Mouse (Mus musculus) CH12.LX (cell line): ENCODE measurements at regions not wholly inside any gene's neighbourhood (a gene's known extent, or its start where the extent isn't known, plus 50 kb on each side); places are given as distances from the start of the nearest gene placed in this dataset.
"Not testable (repeated sequence)": the region's sequence is repeated elsewhere in the genome, so short reads cannot be mapped to it uniquely, and the experiment has no call there.

Experiments used
- DNase-seq: peaks from one replicate; pipeline ENCODE4 v3.0.0-alpha.2; 2013; ENCODE audit errors: extremely low read depth
- H3K27ac ChIP-seq: 2 replicates; pipeline ENCODE4 v1.5.1; 2012; ENCODE audit warnings: low read depth, mild to moderate bottlenecking, control low read depth, moderate library complexity; ENCODE audit not compliant: insufficient read depth
- H3K27me3 ChIP-seq: replicated peaks from 2 replicates; pipeline ENCODE3; 2012; ENCODE audit warnings: inconsistent platforms
- H3K36me3 ChIP-seq, 2 experiments: replicated peaks in 1 of 2; 2 replicates each; pipeline versions ENCODE3 to v1.6.1; 2012; ENCODE audit warnings: inconsistent platforms in 1 of 2, low read length in 1 of 2, mild to moderate bottlenecking in 1 of 2, mixed read lengths in 1 of 2, moderate library complexity in 1 of 2; ENCODE audit not compliant: control insufficient read depth in 1 of 2, insufficient read depth in 1 of 2
- H3K4me1 ChIP-seq, 2 experiments: 2 replicates each; pipeline ENCODE4 v1.6.1; 2012; ENCODE audit warnings: inconsistent platforms in 1 of 2, moderate library complexity in 1 of 2; ENCODE audit not compliant: insufficient read depth in 2 of 2, control insufficient read depth in 1 of 2
- H3K4me2 ChIP-seq: 2 replicates; pipeline ENCODE4 v1.6.1; 2012; ENCODE audit warnings: low read depth, mild to moderate bottlenecking, control low read depth; ENCODE audit not compliant: poor library complexity, insufficient read depth, severe bottlenecking
- H3K4me3 ChIP-seq, 3 experiments: fragments of 150-350 bp in 1 of 3; sonication (generic) in 1 of 3; replicated peaks in 1 of 3; 2 replicates each; pipeline versions ENCODE3 to v1.5.1; 2011 to 2012; ENCODE audit warnings: low read depth in 2 of 3, low read length in 2 of 3, mild to moderate bottlenecking in 2 of 3, moderate library complexity in 2 of 3, control low read depth in 1 of 3, improper control_type of control experiment in 1 of 3, inconsistent platforms in 1 of 3, mixed read lengths in 1 of 3; ENCODE audit not compliant: poor library complexity in 1 of 3
- H3K79me2 ChIP-seq: replicated peaks from 2 replicates; pipeline ENCODE4 v1.6.1; 2012; ENCODE audit warnings: mild to moderate bottlenecking, moderate library complexity; ENCODE audit not compliant: control insufficient read depth, poor library complexity, insufficient read depth, severe bottlenecking; ENCODE audit errors: extremely low read depth
- H3K9ac ChIP-seq: 2 replicates; pipeline ENCODE4 v1.6.1; 2012; ENCODE audit warnings: low read depth, mild to moderate bottlenecking, control low read depth, moderate library complexity; ENCODE audit not compliant: insufficient read depth
- H3K9me3 ChIP-seq: replicated peaks from 2 replicates; pipeline ENCODE3; 2012; ENCODE audit warnings: low read length, inconsistent platforms, mixed read lengths
- CHD2 ChIP-seq: IDR thresholded peaks from 2 replicates; pipeline ENCODE4 v1.6.1; 2011; ENCODE audit warnings: low read length, improper control_type of control experiment
- CTCF ChIP-seq, 2 experiments: IDR thresholded peaks in 1 of 2; conservative IDR thresholded peaks in 1 of 2; 2 replicates each; pipeline ENCODE4 v1.5.1; 2011 to 2012; ENCODE audit warnings: low read depth in 2 of 2, low read length in 2 of 2, improper control_type of control experiment in 1 of 2, inconsistent platforms in 1 of 2, mild to moderate bottlenecking in 1 of 2, moderate library complexity in 1 of 2
- GABPA ChIP-seq: IDR thresholded peaks from 2 replicates; pipeline ENCODE4 v1.6.1; 2012; ENCODE audit warnings: low read depth, low read length, improper control_type of control experiment, inconsistent platforms; ENCODE audit not compliant: insufficient replicate concordance
- HCFC1 ChIP-seq: IDR thresholded peaks from 2 replicates; pipeline ENCODE4 v1.6.1; 2012; ENCODE audit warnings: low read depth, mild to moderate bottlenecking, inconsistent platforms, low read length, improper control_type of control experiment
- IRF4 ChIP-seq: IDR thresholded peaks from 2 replicates; pipeline ENCODE4 v1.6.1; 2014; ENCODE audit warnings: low read depth, mild to moderate bottlenecking, inconsistent platforms, low read length, improper control_type of control experiment
- JUND ChIP-seq: conservative IDR thresholded peaks from 2 replicates; pipeline ENCODE4 v1.6.1; 2011; ENCODE audit warnings: low read depth, low read length, improper control_type of control experiment
- MYC ChIP-seq: IDR thresholded peaks from 2 replicates; pipeline ENCODE4 v1.6.1; 2011; ENCODE audit warnings: low read depth, mild to moderate bottlenecking, improper control_type of control experiment, low read length
- PAX5 ChIP-seq: IDR thresholded peaks from 2 replicates; pipeline ENCODE4 v1.6.1; 2012; ENCODE audit warnings: low read length, inconsistent platforms, mixed read lengths
- POLR2A ChIP-seq: IDR thresholded peaks from 2 replicates; pipeline ENCODE4 v1.6.1; 2011; ENCODE audit warnings: low read depth, mild to moderate bottlenecking, improper control_type of control experiment, low read length
- RAD21 ChIP-seq: IDR thresholded peaks from 2 replicates; pipeline ENCODE4 v1.6.1; 2011; ENCODE audit warnings: low read depth, mild to moderate bottlenecking, low read length, improper control_type of control experiment, moderate library complexity
- RCOR1 ChIP-seq: conservative IDR thresholded peaks from 2 replicates; pipeline ENCODE4 v1.6.1; 2012; ENCODE audit warnings: low read depth, mild to moderate bottlenecking, inconsistent platforms, low read length, improper control_type of control experiment
- SMC3 ChIP-seq: IDR thresholded peaks from 2 replicates; pipeline ENCODE4 v1.6.1; 2011; ENCODE audit warnings: low read depth, low read length, improper control_type of control experiment
- TBP ChIP-seq: conservative IDR thresholded peaks from 2 replicates; pipeline ENCODE4 v1.6.1; 2011; ENCODE audit warnings: low read depth, low read length, improper control_type of control experiment
- TCF12 ChIP-seq: IDR thresholded peaks from 2 replicates; pipeline ENCODE4 v1.6.1; 2014; ENCODE audit warnings: low read depth, mild to moderate bottlenecking, inconsistent platforms, low read length, improper control_type of control experiment
- USF1 ChIP-seq: IDR thresholded peaks from 2 replicates; pipeline ENCODE4 v1.6.1; 2014; ENCODE audit warnings: low read depth, mild to moderate bottlenecking, inconsistent platforms, low read length, improper control_type of control experiment
- ZKSCAN1 ChIP-seq: IDR thresholded peaks from 2 replicates; pipeline ENCODE4 v1.6.1; 2012; ENCODE audit warnings: low read depth, inconsistent platforms, low read length, improper control_type of control experiment, borderline replicate concordance
- ZNF384 ChIP-seq: IDR thresholded peaks from 2 replicates; pipeline ENCODE4 v1.6.1; 2012; ENCODE audit warnings: low read depth, low read length, improper control_type of control experiment, inconsistent platforms
- dilution Hi-C: fragments of 300-500 bp; cut with MboI; formaldehyde crosslinking; loops from 2 replicates; pipeline ENCODE4 v1.14.3; 2020; ENCODE audit warnings: low sequenced_read_pairs; ENCODE audit not compliant: extremely low pct_unique_long_range_greater_than_20kb, extremely low pct_ligation_motif_present
- in situ Hi-C: fragments of 300-500 bp; cut with MboI; formaldehyde crosslinking; loops from 3 replicates; pipeline ENCODE4 v1.14.3; 2019; ENCODE audit warnings: low sequenced_read_pairs, low pct_ligation_motif_present, low pct_unique_long_range_greater_than_20kb, mixed read lengths

DNA sequence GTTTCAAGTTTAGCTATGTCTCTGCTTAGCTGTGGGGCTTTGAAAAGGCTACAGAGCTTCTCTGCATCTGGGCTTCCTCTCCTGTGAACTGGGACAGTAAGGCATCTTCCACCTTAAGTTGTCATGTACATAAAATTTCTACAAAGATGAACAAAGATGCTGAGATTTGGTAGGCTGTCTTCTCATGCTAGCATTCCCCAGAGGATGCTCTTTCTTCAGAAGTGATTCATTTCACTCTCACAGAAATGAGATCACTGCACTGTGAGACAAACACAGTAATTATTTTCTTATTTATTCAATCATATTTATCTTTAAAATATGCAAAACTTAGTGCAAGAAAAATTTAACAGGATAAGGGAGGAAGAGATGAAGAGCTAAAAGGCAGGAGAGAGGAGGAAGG is 261.5 kb downstream of the Lpin1 start:
- dilution Hi-C loops, result no loop called here
- H3K4me1 ChIP-seq, result peaks cover 0 to 15% of the 10 kb centered on the region in 2 experiments; a peak in 3 of 4 replicates
- no peaks in the 10 kb centered on the region for H3K36me3 ChIP-seq
- H3K9ac ChIP-seq, result no peak overlapping the region
- no peak overlapping the region for H3K4me2 ChIP-seq
- DNase-seq, result no peak
- TF ChIP-seq HCFC1, result no peak
- in situ Hi-C loops, result no loop called here
- H3K4me3 ChIP-seq, result no peak overlapping the region
- H3K9me3 ChIP-seq, result no peaks in the 10 kb centered on the region
- H3K79me2 ChIP-seq, result no peaks in the 10 kb centered on the region
- no peak overlapping the region for H3K27ac ChIP-seq
- H3K27me3 ChIP-seq, result no peaks in the 10 kb centered on the region

- dilution Hi-C loops, result no loop called here
- H3K36me3 ChIP-seq, result no peaks in the 10 kb centered on the region
- no peak overlapping the region for H3K9ac ChIP-seq
- no peaks in the 10 kb centered on the region for H3K9me3 ChIP-seq
- TF ChIP-seq POLR2A (no peak), TCF12 (no peak), CHD2 (no peak)
- TF ChIP-seq, all 38 proteins: peak for 0
- in situ Hi-C loops, result no loop called here
- Histone ChIP-seq H3K4me1 (peaks cover 0 to 7% of the 10 kb centered on the region in 2 experiments; a peak in 2 of 4 replicates), H3K4me3 (no peak overlapping the region), H3K27me3 (no peaks in the 10 kb centered on the region), H3K79me2 (no peaks in the 10 kb centered on the region), H3K4me2 (no peak overlapping the region), H3K27ac (no peak overlapping the region)
- DNase-seq, result no peak
Measured at GRCm38 (mm10) chr12:16344021-16344420, 266.7 kb downstream of the Lpin1 start.

- DNase-seq, result peak; percentile 35
- peaks cover 0 to 13% of the 10 kb centered on the region in 2 experiments; a peak in 2 of 4 replicates for H3K4me1 ChIP-seq
- H3K9me3 ChIP-seq, dilution Hi-C loops, H3K9ac ChIP-seq, H3K4me2 ChIP-seq, H3K79me2 ChIP-seq, in situ Hi-C loops, H3K4me3 ChIP-seq, H3K27ac ChIP-seq, H3K27me3 ChIP-seq, H3K36me3 ChIP-seq: not testable (repeated sequence)
- TF ChIP-seq ZNF384 (peak; percentile 43), RAD21 (peak; percentile 54), SMC3 (peak; percentile 50), CTCF (conservative IDR thresholded peaks at IDR 0.05 in 1 of 2, IDR thresholded peaks at IDR 0.05 in 1 of 2; ENCODE audit: low read depth in 2 of 2, low read length in 2 of 2) (peak in 1 of 2 experiments; percentile 55; a peak in 3 of 4 replicates)
Measured at GRCm38 (mm10) chr12:16342030-16342429, 268.7 kb downstream of the Lpin1 start.

GRCm38 (mm10) chr12:16331456-16331855 is 279.3 kb downstream of the Lpin1 start:
- in situ Hi-C loops (no loop called here), dilution Hi-C loops (no loop called here)
- TF ChIP-seq POLR2A (no peak), USF1 (no peak), CHD2 (no peak), MYC (no peak), TBP (no peak), SMC3 (no peak), JUND (no peak), TCF12 (no peak), CTCF (conservative IDR thresholded peaks at IDR 0.05 in 1 of 2, IDR thresholded peaks at IDR 0.05 in 1 of 2; ENCODE audit: low read depth in 2 of 2, low read length in 2 of 2) (no peak), RCOR1 (no peak), ZKSCAN1 (no peak), IRF4 (no peak), HCFC1 (no peak), GABPA (no peak), PAX5 (no peak)
- Histone ChIP-seq H3K4me2 (no peak overlapping the region), H3K4me3 (no peak overlapping the region), H3K27me3 (no peaks in the 10 kb centered on the region), H3K9me3 (no peaks in the 10 kb centered on the region), H3K36me3 (no peaks in the 10 kb centered on the region), H3K27ac (no peak overlapping the region), H3K79me2 (no peaks in the 10 kb centered on the region), H3K9ac (no peak overlapping the region), H3K4me1 (peaks cover 0 to 6% of the 10 kb centered on the region in 2 experiments; a peak in 2 of 4 replicates)
- peak; percentile 5 for DNase-seq
